Mouse (Mus musculus) left cerebral cortex, postnatal 10 days (tissue): Measurements from ENCODE around the gene BC117090. TPM values are rescaled to one million over a fixed set of nuclear protein-coding genes. Genes with fewer than 3 reads are reported as not detected.
"Not testable (repeated sequence)": the region's sequence is repeated elsewhere in the genome, so short reads cannot be mapped to it uniquely, and the experiment has no call there.

Experiments
- DNase-seq, 2 experiments: peaks; one replicate each; pipeline ENCODE4 v3.0.0; 2021 to 2022; ENCODE audit warnings: low spot score in 2 of 2, mixed read lengths in 1 of 2; ENCODE audit errors: extremely low spot score in 1 of 2
- intact Hi-C: fragments of 180-260 bp; cut with DNase I; formaldehyde crosslinking; loops from one replicate; pipeline ENCODE4 v1.15.1; 2025
- total RNA-seq, 2 experiments: library from RNA; stranded (reverse); gene quantifications; 2 replicates each; pipeline ENCODE4 v1.2.3; 2021

The BC117090 gene
- not detected for total RNA-seq

GRCm38 (mm10) chr16:36334232-36334631, at the start of gene BC117090:
BC117090 (minus strand) TSS chr16:36334332.
- intact Hi-C loops: no loop called here
- DNase-seq: no peak

DNA sequence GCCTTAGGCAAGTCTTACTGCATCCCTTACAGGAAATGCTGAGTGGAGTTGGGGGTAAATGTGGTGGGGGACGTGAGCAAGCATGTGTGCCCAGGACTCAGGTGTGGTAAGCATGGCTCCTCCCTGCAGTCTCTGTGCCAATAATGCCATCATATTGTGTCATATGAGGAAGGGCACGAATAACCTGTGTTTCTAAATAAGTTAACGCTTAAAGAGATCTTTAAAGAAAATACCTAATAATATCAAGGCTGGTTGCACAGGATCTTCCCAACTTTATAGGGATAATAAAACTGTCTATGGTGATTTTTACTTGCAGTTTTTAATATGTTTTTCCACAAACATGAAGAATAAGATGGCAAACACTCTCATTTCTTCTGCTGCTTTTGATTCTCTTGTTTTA, 33.5 kb upstream of the BC117090 start, which contains the start of gene BC100530:
Gene BC100530, minus strand, starts transcription at position 101 of the 400 bp plus-strand sequence.
- intact Hi-C loops, DNase-seq: not testable (repeated sequence)

DNA sequence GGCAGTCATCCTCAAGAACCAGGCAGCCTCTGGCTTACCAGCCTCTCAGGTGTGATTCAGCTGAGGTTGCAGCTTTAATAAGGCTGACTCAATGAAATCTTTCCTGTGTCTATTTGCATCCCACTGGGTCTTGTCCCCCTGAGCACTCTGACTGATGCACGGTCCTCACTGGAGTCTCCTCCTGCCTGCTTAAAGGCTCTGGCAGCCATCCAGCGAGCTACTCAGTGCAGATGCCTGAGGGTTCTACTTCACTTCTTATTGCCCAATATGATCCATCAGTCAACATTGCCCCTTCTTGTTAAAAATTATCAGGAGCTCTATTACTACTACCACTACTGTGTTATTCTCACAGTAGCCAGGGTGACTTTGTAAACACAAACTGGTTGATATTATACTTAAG, 3.0 kb upstream of the BC117090 start:
- intact Hi-C loops: no loop called here
- DNase-seq: no peak

DNA sequence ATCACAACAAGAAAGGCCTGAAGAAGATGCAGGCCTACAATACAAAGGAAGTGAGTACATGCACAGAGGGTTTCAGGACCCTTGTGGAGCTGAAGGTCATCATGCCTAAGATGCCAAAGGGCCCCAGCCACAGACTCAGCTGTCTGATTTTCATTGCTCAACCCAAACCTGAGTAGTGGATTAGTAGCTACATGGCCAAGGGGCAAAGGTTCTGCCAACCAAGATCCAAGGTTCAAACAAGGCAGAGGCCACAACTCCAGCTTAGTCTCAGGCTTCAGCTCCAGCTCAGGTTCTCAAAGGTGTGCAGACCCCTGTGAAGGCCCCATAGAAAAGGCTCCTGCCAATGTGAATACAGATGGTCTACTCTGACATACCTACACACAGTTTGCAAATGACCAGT, 14.8 kb downstream of the BC117090 start:
- DNase-seq: no peak
- intact Hi-C loops: no loop called here

DNA sequence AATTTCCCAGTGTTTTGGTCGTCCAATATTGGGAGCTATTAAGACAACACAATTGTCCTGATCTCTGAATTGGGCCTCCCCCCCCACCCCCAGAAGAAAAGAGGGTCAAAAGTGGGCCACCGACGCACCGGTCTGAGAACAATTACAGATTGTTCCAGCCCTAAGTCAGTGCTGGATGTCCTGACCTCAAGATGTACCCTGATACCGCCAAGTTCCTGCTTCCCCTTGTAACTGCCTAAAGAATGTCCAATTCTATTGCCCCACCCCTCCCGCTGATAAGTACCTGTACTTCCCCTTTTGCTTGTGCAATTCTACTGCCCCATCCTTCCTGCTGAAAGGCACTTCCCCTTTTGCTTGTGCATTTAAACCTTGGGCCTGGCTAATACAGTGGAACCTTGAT, 18.0 kb downstream of the BC117090 start:
- DNase-seq: not testable (repeated sequence)

GRCm38 (mm10) chr16:36307631-36308030, 26.5 kb downstream of the BC117090 start:
- intact Hi-C loops: no loop called here
- DNase-seq: no peak

More for the DNA sequence above, 18.0 kb downstream of the BC117090 start:
- intact Hi-C loops: not testable (repeated sequence)

DNA sequence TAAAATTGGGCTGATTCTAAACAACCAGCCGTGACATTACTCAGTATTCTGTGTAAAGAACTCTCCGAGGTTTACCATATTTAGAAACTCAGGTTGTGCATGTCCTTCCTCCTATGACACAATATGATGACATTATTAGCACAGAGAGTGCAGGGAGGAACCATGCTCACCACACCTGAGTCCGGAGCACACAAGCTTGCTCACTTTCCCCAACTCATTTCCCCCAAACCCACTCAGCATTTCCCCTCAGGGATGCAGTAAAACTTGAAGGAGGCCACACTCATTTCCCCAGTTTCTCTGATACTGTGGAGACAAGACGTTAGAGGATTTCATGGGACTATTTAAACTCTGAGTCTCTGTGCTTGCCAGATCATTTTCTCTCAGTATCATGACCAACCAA, 45.0 kb downstream of the BC117090 start:
- DNase-seq: no peak
- intact Hi-C loops: no loop called here

DNA sequence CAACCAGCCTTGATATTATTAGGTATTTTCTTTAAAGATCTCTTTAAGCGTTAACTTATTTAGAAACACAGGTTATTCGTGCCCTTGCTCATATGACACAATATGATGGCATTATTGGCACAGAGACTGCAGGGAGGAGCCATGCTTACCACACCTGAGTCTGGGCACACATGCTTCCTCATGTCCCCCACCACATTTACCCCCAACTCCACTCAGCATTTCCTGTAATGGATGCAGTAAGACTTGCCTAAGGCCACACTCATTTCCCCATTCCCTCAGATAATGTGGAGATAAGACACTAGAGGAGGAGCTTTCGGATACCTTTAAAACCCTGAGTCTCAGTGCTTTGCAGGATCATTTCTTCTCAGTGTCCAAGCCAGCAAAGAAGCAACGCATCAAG, 57.3 kb downstream of the BC117090 start, which contains the start of gene Stfa1:
Gene Stfa1, plus strand, starts transcription at position 156 of the 400 bp plus-strand sequence.
- DNase-seq, intact Hi-C loops: not testable (repeated sequence)

Other genes starting within 250 kb of the BC117090 start
- gene Csta1, start 203.1 kb downstream of the BC117090 start, total RNA-seq: not detected
- gene Stfa2l1, start 177.5 kb downstream of the BC117090 start, total RNA-seq: not detected
- gene Gm5483, start 150.1 kb downstream of the BC117090 start, total RNA-seq: not detected
- gene Gm5416, start 123.9 kb downstream of the BC117090 start, total RNA-seq: not detected
- not detected for gene 2010005H15Rik, start 112.9 kb downstream of the BC117090 start, total RNA-seq
- not detected for gene Stfa1, start 57.4 kb downstream of the BC117090 start, total RNA-seq
- not detected for gene BC100530, start 33.4 kb upstream of the BC117090 start, total RNA-seq
- not detected for gene Stfa2, start 74.1 kb upstream of the BC117090 start, total RNA-seq
- not detected for gene Stfa3, start 121.1 kb upstream of the BC117090 start, total RNA-seq
- 1 to 10 TPM; 2.4 to 3.1 TPM for gene Casr, start 227.8 kb upstream of the BC117090 start, total RNA-seq